Mouse (Mus musculus) intestine, postnatal 0 days (tissue): ENCODE results near the gene Fundc2. TPM values are rescaled to one million over a fixed set of nuclear protein-coding genes. Genes with fewer than 3 reads are reported as not detected.

Experiments used
- ATAC-seq: fragments of 200-750 bp; cut with Nextera tagmentation; 2 replicates; pipeline ENCODE4 v1.8.0; 2017; ENCODE audit warnings: mild to moderate bottlenecking, moderate TSS enrichment, moderate library complexity
- H3K27ac ChIP-seq: fragments of 300-500 bp; sonication (generic); 2 replicates; pipeline ENCODE4 v1.5.1; 2014; ENCODE audit warnings: mild to moderate bottlenecking, low read depth, low read length, moderate library complexity
- H3K27me3 ChIP-seq: fragments of 300-500 bp; sonication (generic); replicated peaks from 2 replicates; pipeline ENCODE4 v1.6.1; 2014; ENCODE audit warnings: low read length, mixed read lengths; ENCODE audit not compliant: control insufficient read depth, insufficient read depth
- H3K36me3 ChIP-seq: fragments of 300-500 bp; sonication (generic); 2 replicates; pipeline ENCODE4 v1.6.1; 2014; ENCODE audit warnings: mild to moderate bottlenecking, moderate library complexity; ENCODE audit not compliant: control insufficient read depth, insufficient read depth
- H3K4me1 ChIP-seq: fragments of 300-500 bp; sonication (generic); replicated peaks from 2 replicates; pipeline ENCODE4 v1.6.1; 2014; ENCODE audit warnings: antibody characterized with exemption, low read length, mixed read lengths; ENCODE audit not compliant: control insufficient read depth, insufficient read depth
- H3K4me2 ChIP-seq: fragments of 300-500 bp; sonication (generic); replicated peaks from 2 replicates; pipeline ENCODE4 v1.6.1; 2014; ENCODE audit warnings: low read depth, mild to moderate bottlenecking, moderate library complexity
- H3K4me3 ChIP-seq: fragments of 300-500 bp; sonication (generic); 2 replicates; pipeline ENCODE4 v1.5.1; 2014; ENCODE audit warnings: low read depth, low read length
- H3K9ac ChIP-seq: fragments of 300-500 bp; sonication (generic); 2 replicates; pipeline ENCODE4 v1.6.1; 2014; ENCODE audit warnings: mild to moderate bottlenecking, low read depth, low read length
- H3K9me3 ChIP-seq: fragments of 300-500 bp; sonication (generic); 2 replicates; pipeline ENCODE4 v1.6.1; 2016; ENCODE audit warnings: mixed run types; ENCODE audit not compliant: control insufficient read depth
- CTCF ChIP-seq: sonication (generic); IDR thresholded peaks from 2 replicates; pipeline ENCODE4 v1.5.1; 2016; ENCODE audit warnings: low read depth, mild to moderate bottlenecking, control low read depth, antibody characterized with exemption, moderate library complexity
- WGBS: fragments of 180-500 bp; shearing (Covaris S2); extraction: QIAGEN DNeasy Blood & Tissue Kit; methylation state at CpG from one replicate; pipeline ENCODE4 v1.1.7; 2014; 5-methylcytosine and 5-hydroxymethylcytosine counted together
- polyA plus RNA-seq: library from polyadenylated mRNA; unstranded; fragments of >200 nt; fragmentation: Nextera tagmentation; extraction: Ambion mirVana; gene quantifications from 2 replicates; pipeline ENCODE4 v1.2.1, GENCODE M21; 2015

Fundc2 gene
- 40.7 TPM in 2 replicates for polyA plus RNA-seq

GRCm38 (mm10) chrX:75382195-75382771, at the start of gene Fundc2, which contains the start of gene F8:
Fundc2 (plus strand) TSS chrX:75382399.
F8 (minus strand) TSS chrX:75382615.
- Histone ChIP-seq H3K27me3 (no peaks in the 10 kb centered on the region), H3K9me3 (no peaks in the 10 kb centered on the region), H3K9ac (peak within 1 kb of the TSS; percentile 60), H3K4me3 (peak within 1 kb of the TSS; percentile 52), H3K27ac (peak within 1 kb of the TSS; percentile 50), H3K36me3 (no peaks in the 10 kb centered on the region), H3K4me2 (peak within 1 kb of the TSS; percentile 61), H3K4me1 (no peaks in the 10 kb centered on the region)
- 14% methylated on average over 20 of the region's 25 CpGs for WGBS
- TF ChIP-seq CTCF: no peak
- peak; percentile 92 for ATAC-seq

DNA sequence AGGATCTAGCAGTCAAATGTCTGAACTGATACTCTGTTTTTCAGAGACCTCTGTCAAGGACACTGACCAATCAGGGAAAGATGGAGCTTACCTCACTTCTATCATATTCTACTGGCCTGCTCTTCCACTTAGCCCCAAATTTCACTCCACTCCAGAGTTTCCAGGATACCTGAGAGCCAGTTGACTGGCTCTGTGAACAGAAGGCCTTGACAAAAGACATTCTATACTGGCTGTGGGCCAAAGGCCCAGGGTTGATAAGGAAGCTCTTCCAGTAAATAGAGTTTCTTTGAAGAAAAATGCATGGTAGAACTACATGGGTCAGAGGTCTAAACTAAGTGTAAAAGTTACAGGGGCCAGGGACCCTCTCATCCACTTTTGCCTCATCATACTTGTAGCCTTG, 12.0 kb upstream of the Fundc2 start:
- no peaks in the 10 kb centered on the region for H3K9me3 ChIP-seq
- TF ChIP-seq CTCF: no peak
- no peaks in the 10 kb centered on the region for H3K27me3 ChIP-seq
- no peak overlapping the region for H3K4me2 ChIP-seq
- no peak overlapping the region for H3K27ac ChIP-seq
- H3K4me3 ChIP-seq: no peak overlapping the region
- no peaks in the 10 kb centered on the region for H3K36me3 ChIP-seq
- no peak overlapping the region for H3K9ac ChIP-seq
- H3K4me1 ChIP-seq: no peaks in the 10 kb centered on the region
- ATAC-seq: no peak

DNA sequence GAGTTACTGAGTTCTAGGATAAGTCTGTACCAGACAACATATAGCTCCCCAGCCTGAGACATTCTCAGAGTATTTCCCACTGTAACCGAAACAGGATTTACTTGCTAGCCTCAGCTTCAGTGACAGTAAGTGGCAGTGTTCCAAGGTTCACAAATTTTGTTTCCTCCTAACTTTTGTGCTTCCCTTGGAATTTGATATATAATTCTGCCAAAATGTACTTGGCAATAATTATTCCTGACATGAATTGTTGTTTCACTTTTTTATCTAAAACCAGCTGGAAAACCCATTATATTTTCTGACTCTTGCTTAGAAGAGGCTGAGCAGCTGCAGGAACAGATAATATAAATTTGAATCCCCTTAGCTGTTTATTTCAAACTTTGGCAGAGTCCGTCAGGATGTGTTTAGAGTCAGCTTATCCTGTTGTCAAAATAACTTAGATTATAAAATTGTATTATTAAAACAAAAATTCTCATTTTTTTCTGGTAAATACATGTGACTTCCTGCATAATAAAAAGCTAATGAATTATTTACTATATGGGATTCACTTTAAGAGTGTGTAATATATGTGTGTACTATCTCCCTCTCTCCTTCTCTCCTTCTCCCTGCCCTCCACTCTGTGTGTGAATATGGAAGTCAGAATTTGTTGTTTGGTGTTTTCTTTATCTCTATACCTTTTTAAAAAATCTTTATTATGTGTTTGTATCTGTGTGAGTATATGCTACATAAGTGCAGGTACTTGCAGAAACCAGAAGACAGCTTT, 9.4 kb upstream of the Fundc2 start:
- no peak overlapping the region for H3K4me3 ChIP-seq
- no peaks in the 10 kb centered on the region for H3K36me3 ChIP-seq
- no peaks in the 10 kb centered on the region for H3K27me3 ChIP-seq
- H3K27ac ChIP-seq: no peak overlapping the region
- no peak overlapping the region for H3K4me2 ChIP-seq
- H3K4me1 ChIP-seq: no peaks in the 10 kb centered on the region
- 66% methylated on average over 2 of the region's 2 CpGs for WGBS
- ATAC-seq: no peak
- no peak overlapping the region for H3K9ac ChIP-seq
- no peaks in the 10 kb centered on the region for H3K9me3 ChIP-seq
- TF ChIP-seq CTCF: no peak

DNA sequence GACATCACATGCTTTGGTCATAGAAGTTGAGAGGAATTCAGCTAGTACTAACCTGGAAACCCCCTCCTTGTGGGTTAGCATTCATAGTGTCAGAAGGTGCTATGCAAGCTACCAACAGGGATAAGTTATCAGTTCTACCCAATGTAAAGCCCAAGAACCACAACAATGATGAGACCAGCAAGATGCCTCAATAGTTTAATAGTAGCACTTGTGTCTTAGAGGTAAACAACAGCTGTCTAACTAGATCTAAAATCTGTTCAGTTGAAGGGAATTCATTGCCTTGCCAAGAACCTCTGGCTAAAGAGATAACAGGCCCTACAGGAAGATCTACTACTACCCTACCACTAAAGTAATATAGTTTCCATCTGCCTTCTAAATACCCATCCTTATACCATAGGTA, 5.4 kb upstream of the Fundc2 start:
- no peak for TF ChIP-seq CTCF
- Histone ChIP-seq H3K27ac (no peak overlapping the region), H3K36me3 (no peaks in the 10 kb centered on the region), H3K9me3 (no peaks in the 10 kb centered on the region), H3K4me2 (no peak overlapping the region), H3K4me1 (no peaks in the 10 kb centered on the region), H3K9ac (no peak overlapping the region), H3K4me3 (no peak overlapping the region), H3K27me3 (no peaks in the 10 kb centered on the region)
- no peak for ATAC-seq

- Histone ChIP-seq H3K27ac (no peak overlapping the region), H3K27me3 (no peaks in the 10 kb centered on the region), H3K36me3 (no peaks in the 10 kb centered on the region), H3K9ac (no peak overlapping the region), H3K4me1 (no peaks in the 10 kb centered on the region), H3K9me3 (no peaks in the 10 kb centered on the region), H3K4me2 (no peak overlapping the region), H3K4me3 (no peak overlapping the region)
- no peak for TF ChIP-seq CTCF
- 81% methylated on average over 1 of the region's 1 CpGs for WGBS
- no peak for ATAC-seq
These were observed 1.0 kb upstream of the Fundc2 start for GRCm38 (mm10) chrX:75381176-75381575.

- TF ChIP-seq CTCF: no peak
- ATAC-seq: no peak
- peak overlapping the region; percentile 61 for H3K4me2 ChIP-seq
- peak overlapping the region; percentile 52; the same call in 1 of the 2 replicates for H3K4me3 ChIP-seq
- 56% methylated on average over 5 of the region's 5 CpGs for WGBS
- H3K9ac ChIP-seq: no peak overlapping the region
- no peaks in the 10 kb centered on the region for H3K27me3 ChIP-seq
- no peaks in the 10 kb centered on the region for H3K36me3 ChIP-seq
- H3K4me1 ChIP-seq: no peaks in the 10 kb centered on the region
- H3K9me3 ChIP-seq: no peaks in the 10 kb centered on the region
- no peak overlapping the region for H3K27ac ChIP-seq
These were observed 500 bp upstream of the Fundc2 start for GRCm38 (mm10) chrX:75381699-75382098.
